Mouse (Mus musculus) erythroblast, embryonic 14.5 days (primary cell): ENCODE data around the gene Zdhhc8.

ENCODE experiments used
- GATA1 ChIP-seq: IDR thresholded peaks from 2 replicates; pipeline ENCODE4 v1.6.1; 2012; ENCODE audit warnings: low read length, inconsistent platforms, mixed read lengths
- TAL1 ChIP-seq: IDR thresholded peaks from 3 replicates; pipeline ENCODE4 v1.6.1; 2012; ENCODE audit warnings: low read length, inconsistent platforms, mixed read lengths

GRCm38 (mm10) chr16:18182766-18183165, 52.2 kb downstream of the Zdhhc8 start:
- no peak for TF ChIP-seq GATA1
- TF ChIP-seq TAL1: no peak
